Mouse (Mus musculus): ENCODE data around the gene Ccser1. TPM values are rescaled to one million over a fixed set of nuclear protein-coding genes. Genes with fewer than 3 reads are reported as not detected.

Ccser1 gene
- polyA plus RNA-seq, 1 experiment from 2014 or later, result 23.5 TPM

- H3K9ac ChIP-seq (replicated peaks; ENCODE audit: low read length), result no peak overlapping the region
- ATAC-seq (ENCODE audit: low FRiP score, low TSS enrichment) (no peak), DNase-seq (no peak)
- H3K9me3 ChIP-seq (ENCODE audit: control insufficient read depth, low read length), result no peaks in the 10 kb centered on the region
- H3K4me3 ChIP-seq (replicated peaks; ENCODE audit: low read depth, low read length), result no peak overlapping the region
- no peak overlapping the region for H3K4me2 ChIP-seq (ENCODE audit: low read length)
- H3K4me1 ChIP-seq (ENCODE audit: control insufficient read depth, insufficient read depth, low read length), result no peaks in the 10 kb centered on the region
- no peaks in the 10 kb centered on the region for H3K36me3 ChIP-seq (ENCODE audit: control insufficient read depth, insufficient read depth, low read length)
- no peak overlapping the region for H3K27ac ChIP-seq (replicated peaks; ENCODE audit: low read depth, low read length)
- 71% methylated on average over 3 of the region's 3 CpGs for WGBS
- H3K27me3 ChIP-seq (ENCODE audit: control insufficient read depth, insufficient read depth, low read length), result no peaks in the 10 kb centered on the region
Measured at GRCm38 (mm10) chr6:62340319-62340718, 1160.2 kb downstream of the Ccser1 start.

- Histone ChIP-seq H3K9ac (replicated peaks; ENCODE audit: low read length) (no peak overlapping the region), H3K9me3 (ENCODE audit: control insufficient read depth, low read length) (no peaks in the 10 kb centered on the region), H3K27me3 (ENCODE audit: control insufficient read depth, insufficient read depth, low read length) (no peaks in the 10 kb centered on the region), H3K27ac (replicated peaks; ENCODE audit: low read depth, low read length) (no peak overlapping the region), H3K36me3 (ENCODE audit: control insufficient read depth, insufficient read depth, low read length) (no peaks in the 10 kb centered on the region), H3K4me1 (ENCODE audit: control insufficient read depth, insufficient read depth, low read length) (no peaks in the 10 kb centered on the region), H3K4me2 (ENCODE audit: low read length) (no peak overlapping the region), H3K4me3 (replicated peaks; ENCODE audit: low read depth, low read length) (no peak overlapping the region)
- 93% methylated on average over 2 of the region's 2 CpGs for WGBS
- no peak for ATAC-seq (ENCODE audit: low FRiP score, low TSS enrichment)
- DNase-seq, result no peak
Measured at GRCm38 (mm10) chr6:62367802-62368201, 1187.7 kb downstream of the Ccser1 start.

Measured in midbrain, embryonic 14.5 days (tissue).